Mouse (Mus musculus): Measurements from ENCODE around the gene Tiam2.

DNA sequence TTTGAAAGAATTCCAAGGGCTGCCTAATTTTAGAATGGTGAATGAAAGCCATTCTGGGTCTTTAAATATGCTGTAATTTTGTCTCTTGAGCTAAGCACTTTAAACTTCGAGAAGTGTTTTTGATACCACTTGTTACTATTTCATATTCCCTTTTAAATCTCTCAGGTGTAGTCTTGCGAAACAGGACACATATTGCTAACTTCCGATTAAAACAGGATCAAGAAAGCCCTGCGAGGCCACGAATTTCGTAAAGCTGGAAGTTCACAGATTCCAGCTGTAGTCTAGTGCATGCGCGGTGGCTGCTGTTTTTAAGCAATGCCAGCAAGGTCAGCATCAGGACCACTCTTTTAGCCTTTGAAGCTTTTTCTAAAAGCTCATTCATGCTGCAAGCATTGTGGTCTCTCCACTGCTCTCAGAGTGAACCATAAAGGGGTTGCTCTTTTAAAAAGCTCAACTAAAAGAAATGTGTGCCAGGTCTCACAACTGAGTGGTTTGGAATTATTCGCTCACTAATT, 232.0 kb downstream of the Tiam2 start:
- TF ChIP-seq NRF1 (IDR thresholded peaks at IDR 0.05; ENCODE audit: insufficient read depth, low read depth, low read length, poor library complexity, severe bottlenecking) (0 out of 2 replicates have a peak, but pooled peaks have one; percentile 34), TBP (IDR thresholded peaks at IDR 0.05; ENCODE audit: low read depth, low read length) (no peak), CTCF (IDR thresholded peaks at IDR 0.05 in 2 of 3, conservative IDR thresholded peaks at IDR 0.05 in 1 of 3; ENCODE audit: control insufficient read depth in 1 of 3, insufficient read depth in 1 of 3, low read depth in 2 of 3, low read length in 3 of 3, poor library complexity in 1 of 3, severe bottlenecking in 1 of 3) (no peak), POLR2A (IDR thresholded peaks at IDR 0.05; ENCODE audit: control insufficient read depth in 1 of 2, insufficient read depth in 1 of 2, low read depth in 1 of 2, low read length in 2 of 2, poor library complexity in 1 of 2) (no peak; a peak in 1 of 4 replicates), MAFK (IDR thresholded peaks at IDR 0.05; ENCODE audit: borderline replicate concordance, low read depth, low read length) (no peak), GATA1 (IDR thresholded peaks at IDR 0.05; ENCODE audit: low read depth, low read length) (no peak), EP300 (IDR thresholded peaks at IDR 0.05; ENCODE audit: low read depth in 1 of 2, low read length in 2 of 2) (no peak), CHD2 (IDR thresholded peaks at IDR 0.05; ENCODE audit: low read length) (no peak), ZC3H11A (IDR thresholded peaks at IDR 0.05; ENCODE audit: low read depth, low read length) (no peak), NELFE (IDR thresholded peaks at IDR 0.05; ENCODE audit: low read depth, low read length) (no peak), MAX (IDR thresholded peaks at IDR 0.05; ENCODE audit: low read length) (no peak), SIN3A (IDR thresholded peaks at IDR 0.05; ENCODE audit: low read length) (no peak)

Data from MEL (cell line).